Mouse (Mus musculus): ENCODE results near the gene Napsa.

The Napsa gene

DNA sequence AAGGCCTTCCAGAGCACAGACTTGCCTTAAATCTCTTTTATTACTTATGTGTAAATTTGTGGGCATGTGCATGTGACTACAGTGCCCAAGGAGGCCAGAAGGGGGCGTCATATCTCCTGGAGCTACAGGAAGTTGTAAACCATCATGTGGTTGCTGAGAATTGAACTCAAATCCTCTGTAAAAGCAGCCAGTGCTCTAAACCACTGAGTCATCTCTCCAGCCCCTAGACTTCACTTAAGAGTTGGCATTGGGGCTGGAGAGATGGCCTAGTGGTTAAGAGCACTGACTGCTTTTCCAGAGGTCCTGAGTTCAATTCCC lies 53.8 kb downstream of the Napsa start:
- DNase-seq (ENCODE audit: low read depth, low spot score): no peak

DNA sequence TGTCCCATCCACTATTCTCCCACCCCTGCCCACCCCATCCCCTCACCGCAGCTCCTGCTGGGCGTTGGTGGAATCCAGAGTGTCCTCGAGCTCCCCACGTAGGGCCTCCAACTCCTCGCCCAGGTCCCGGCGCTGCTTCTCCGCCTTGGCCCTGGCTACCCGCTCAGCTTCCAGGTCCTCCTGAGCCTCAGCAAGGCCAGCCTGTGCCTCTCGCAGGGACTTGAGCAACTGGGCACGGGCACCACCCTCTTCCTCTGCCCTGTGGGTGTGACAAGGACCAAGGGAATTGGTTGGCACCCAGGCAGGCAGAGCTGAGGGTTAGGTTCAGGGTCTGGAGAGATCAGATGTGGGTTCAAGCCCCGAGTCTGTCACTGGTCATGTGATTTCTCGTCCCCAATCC lies 54.8 kb downstream of the Napsa start:
- DNase-seq (ENCODE audit: low read depth, low spot score): no peak

GRCm38 (mm10) chr7:44628402-44629034 lies 56.3 kb downstream of the Napsa start:
- DNase-seq (ENCODE audit: low read depth, low spot score): no peak

- no peak for DNase-seq (ENCODE audit: low read depth, low spot score)
Measured at GRCm38 (mm10) chr7:44630437-44630836, 58.3 kb downstream of the Napsa start.

DNA sequence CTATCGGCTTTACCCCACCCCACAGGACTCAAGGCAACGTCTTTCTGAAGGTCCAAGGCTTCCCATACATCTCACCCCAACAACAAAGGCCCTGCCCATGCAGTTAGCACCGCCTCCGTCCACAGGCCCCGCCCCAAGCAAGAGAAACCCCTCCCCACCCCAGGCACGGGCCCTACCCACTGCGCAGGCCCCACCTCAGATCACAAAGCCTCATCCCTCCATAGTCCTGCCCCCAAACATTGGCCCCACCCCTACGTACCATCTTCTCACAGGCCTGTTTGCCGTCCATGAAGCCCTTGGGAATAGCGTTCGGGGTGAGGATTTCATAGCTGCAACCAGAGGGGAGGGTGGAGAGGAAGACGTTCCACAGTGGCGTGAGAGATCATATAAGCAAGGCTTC lies 60.5 kb downstream of the Napsa start:
- DNase-seq (ENCODE audit: low read depth, low spot score): no peak

DNA sequence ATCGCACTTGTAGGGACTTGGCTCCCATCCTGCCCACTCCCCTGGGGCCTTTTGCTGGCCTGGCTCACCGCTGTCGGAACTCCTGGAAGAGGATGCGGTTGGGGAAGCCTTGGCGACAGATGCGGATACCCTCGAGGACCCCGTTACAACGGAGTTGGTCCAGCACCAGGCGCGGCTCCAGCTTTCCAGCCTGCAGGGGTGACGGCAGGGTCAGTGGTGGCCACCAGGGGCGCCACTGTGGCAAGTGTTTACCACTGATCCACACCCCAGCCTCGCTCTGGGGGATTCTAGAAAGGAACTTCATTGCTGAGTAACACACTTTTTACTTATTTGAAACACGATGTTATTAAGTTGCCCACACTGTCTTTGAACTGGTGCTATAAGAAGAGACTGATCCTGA lies 61.2 kb downstream of the Napsa start:
- DNase-seq (ENCODE audit: low read depth, low spot score): no peak
